Mouse (Mus musculus): ENCODE measurements around the gene Tgfbr3l.
A peak's percentile ranks its signal among the peaks of the same experiment; 100 is the strongest.

DNA sequence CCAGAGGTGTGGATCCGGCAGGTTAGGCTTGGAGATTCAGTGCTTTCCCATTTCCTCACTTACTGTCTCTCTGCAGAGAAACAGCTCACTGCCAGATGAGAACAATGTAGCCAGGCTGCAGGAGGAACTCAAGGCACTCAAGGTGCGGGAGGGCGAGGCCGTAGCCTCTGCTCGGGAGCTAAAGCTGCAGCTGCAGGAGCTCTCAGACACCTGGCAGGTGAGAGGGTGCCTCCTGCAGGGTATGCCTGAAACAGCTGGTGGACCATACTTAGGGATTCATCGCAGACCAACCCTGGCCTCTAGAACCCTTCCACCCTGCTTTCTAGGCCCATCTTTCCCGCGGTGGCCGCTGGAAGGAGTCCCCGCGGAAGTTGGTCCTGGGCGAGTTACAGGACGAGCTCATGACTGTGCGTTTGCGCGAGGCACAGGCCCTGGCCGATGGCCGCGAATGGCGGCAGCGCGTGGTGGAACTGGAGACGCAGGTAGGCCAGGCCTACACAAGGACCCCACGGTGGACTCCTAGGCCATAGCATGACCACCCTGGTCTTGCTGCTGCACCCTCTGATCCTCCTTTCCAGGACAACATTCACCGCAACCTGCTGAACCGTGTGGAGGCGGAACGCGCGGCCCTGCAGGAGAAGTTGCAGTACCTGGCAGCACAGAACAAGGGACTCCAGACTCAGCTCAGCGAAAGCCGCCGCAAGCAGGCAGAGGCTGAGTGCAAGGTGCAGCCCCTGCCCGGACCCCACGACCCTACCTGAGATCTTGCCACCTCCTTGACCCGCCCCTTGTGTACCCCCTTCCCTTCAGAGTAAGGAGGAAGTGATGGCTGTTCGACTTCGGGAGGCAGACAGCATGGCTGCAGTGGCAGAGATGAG lies 42.5 kb upstream of the Tgfbr3l start:
- TF ChIP-seq CTCF (IDR thresholded peaks at IDR 0.05; ENCODE audit: low read depth), result peak; percentile 43; the same call in 1 of the 2 replicates
- no peak for TF ChIP-seq EP300 (optimal IDR thresholded peaks at IDR 0.05)

Measured in stomach, postnatal 0 days (tissue).